Mouse (Mus musculus) T-cell, adult 66 days (primary cell): ENCODE measurements around the gene Crybb2. TPM values are rescaled to one million over a fixed set of nuclear protein-coding genes. Genes with fewer than 3 reads are reported as not detected.

Experiments used
- total RNA-seq, 2 experiments: library from RNA; stranded (reverse); gene quantifications; 3 replicates in 1 of 2; 4 replicates in 1 of 2; pipeline ENCODE4 v1.2.4; 2023

Gene Crybb2
- not detected for total RNA-seq

DNA sequence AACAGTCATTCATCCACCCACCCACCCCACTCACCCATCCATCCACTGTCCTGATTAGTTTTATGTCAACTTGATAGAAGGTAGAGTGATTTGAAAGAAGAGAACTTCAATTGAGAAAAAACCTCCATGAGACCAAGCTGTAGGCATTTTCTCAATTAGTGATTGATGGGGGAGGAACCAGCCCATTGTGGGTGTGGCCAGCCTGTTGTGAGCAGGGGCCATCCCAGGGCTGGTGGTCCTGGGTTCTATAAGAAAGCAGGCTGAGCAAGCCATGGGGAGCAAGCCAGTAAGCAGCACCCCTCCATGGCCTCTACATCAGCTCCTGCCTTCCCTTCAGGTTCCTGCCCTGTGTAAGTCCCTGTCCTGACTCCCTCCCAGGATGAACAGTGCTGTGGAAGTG lies at the start of gene Crybb2:
Gene Crybb2, minus strand, starts transcription at position 101 of the 400 bp plus-strand sequence.

DNA sequence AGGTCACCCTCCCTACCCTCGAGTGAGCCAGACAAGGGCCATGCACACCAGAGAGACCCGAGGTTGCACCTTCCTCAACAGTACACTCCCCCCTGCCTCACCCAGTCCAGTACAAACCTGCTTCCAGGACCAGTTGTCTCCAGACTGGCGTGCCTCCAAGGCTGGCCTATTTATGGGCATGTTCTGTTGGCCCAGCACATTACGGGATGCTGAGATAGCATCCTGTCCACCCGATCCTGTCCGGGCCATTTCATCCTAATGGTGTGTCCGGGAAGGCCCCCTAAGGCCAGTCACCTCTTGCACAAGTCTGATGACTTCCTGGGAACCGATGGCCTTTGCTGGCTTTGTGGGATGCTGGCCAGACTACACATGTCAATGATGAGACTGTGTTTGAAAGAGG lies 11.5 kb upstream of the Crybb2 start, which contains the start of gene Crybb3:
Gene Crybb3, minus strand, starts transcription at position 146 of the 400 bp plus-strand sequence.

DNA sequence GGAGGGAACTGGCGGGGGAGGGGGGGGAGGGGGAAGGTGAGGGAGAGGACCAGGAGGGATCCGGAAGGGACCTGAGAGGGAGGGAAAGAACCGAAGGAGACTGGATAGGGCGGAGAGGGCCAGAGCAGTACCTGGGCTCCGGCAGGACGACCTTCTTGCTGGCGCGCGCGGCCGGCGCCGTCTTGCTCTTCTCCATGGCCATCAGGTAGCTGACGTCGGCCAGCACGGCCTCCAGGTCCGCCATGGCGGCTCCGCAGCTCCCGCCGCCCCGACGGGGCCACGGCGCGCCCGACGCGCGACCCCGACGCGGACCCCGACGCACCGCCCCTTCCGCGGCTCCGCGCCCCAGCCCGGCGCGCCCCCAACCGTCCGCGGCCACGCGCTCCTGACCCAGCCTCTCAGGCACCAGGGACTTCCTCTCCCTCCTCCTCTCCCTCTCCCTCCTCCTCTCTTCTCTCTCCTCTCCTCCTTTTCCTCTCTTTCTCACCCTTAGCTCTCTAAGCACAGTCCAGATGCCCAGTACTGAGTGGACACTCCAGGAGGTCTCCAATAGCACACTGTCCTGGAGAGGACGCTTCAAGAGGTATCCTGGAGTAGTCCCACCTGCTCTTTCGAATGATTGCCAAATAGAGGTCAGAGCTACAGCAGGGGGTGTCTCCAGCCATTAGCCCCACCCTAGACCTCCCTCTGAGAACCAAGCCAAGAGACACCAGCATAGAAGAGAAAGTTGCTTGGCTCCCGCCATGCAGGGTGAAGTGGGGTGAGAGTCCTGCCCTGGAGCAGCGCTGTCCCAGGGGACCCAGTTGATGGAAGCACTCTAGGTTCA lies 54.5 kb downstream of the Crybb2 start, which contains the start of gene Grk3:
Gene Grk3, minus strand, starts transcription at position 556 of the 826 bp plus-strand sequence.

Other genes with a start within 250 kb of the Crybb2 start
- under 1 TPM; 0.53 to 0.73 TPM for gene Myo18b, start 173.8 kb downstream of the Crybb2 start, total RNA-seq
- 1 to 10 TPM; 1.2 to 2.4 TPM for gene Grk3, start 54.3 kb downstream of the Crybb2 start, total RNA-seq
- not detected for gene Crybb3, start 11.5 kb upstream of the Crybb2 start, total RNA-seq
- 1 to 10 TPM; 1.3 to 1.9 TPM for gene 2900026A02Rik, start 151.1 kb upstream of the Crybb2 start, total RNA-seq
- gene Tmem211, start 156.8 kb upstream of the Crybb2 start, total RNA-seq: not detected
- gene Sgsm1, start 240.7 kb upstream of the Crybb2 start, total RNA-seq: not detected